Mouse (Mus musculus) forebrain, embryonic 12.5 days (tissue): ENCODE data around the gene Igf2bp2. TPM values are rescaled to one million over a fixed set of nuclear protein-coding genes. Genes with fewer than 3 reads are reported as not detected.

Experiments used
- ATAC-seq: fragments of 200-750 bp; cut with Nextera tagmentation; 2 replicates; pipeline ENCODE4 v1.8.0; 2017; ENCODE audit warnings: moderate TSS enrichment; ENCODE audit not compliant: low FRiP score
- H3K27ac ChIP-seq: fragments of 300-500 bp; sonication (generic); 2 replicates; pipeline ENCODE4 v1.5.1; 2016; ENCODE audit warnings: mild to moderate bottlenecking
- H3K27me3 ChIP-seq: fragments of 300-500 bp; sonication (generic); 2 replicates; pipeline ENCODE4 v1.6.1; 2016; ENCODE audit warnings: mild to moderate bottlenecking
- H3K36me3 ChIP-seq: fragments of 300-500 bp; sonication (generic); replicated peaks from 2 replicates; pipeline ENCODE4 v1.6.1; 2016; ENCODE audit warnings: mild to moderate bottlenecking
- H3K4me1 ChIP-seq: fragments of 300-500 bp; sonication (generic); 2 replicates; pipeline ENCODE4 v1.6.1; 2016
- H3K4me2 ChIP-seq: fragments of 300-500 bp; sonication (generic); 2 replicates; pipeline ENCODE4 v1.6.1; 2016; ENCODE audit warnings: mild to moderate bottlenecking, moderate library complexity
- H3K4me3 ChIP-seq: fragments of 300-500 bp; sonication (generic); replicated peaks from 2 replicates; pipeline ENCODE4 v1.5.1; 2016; ENCODE audit warnings: mild to moderate bottlenecking
- H3K9ac ChIP-seq: fragments of 300-500 bp; sonication (generic); 2 replicates; pipeline ENCODE4 v1.6.1; 2016; ENCODE audit warnings: mild to moderate bottlenecking
- H3K9me3 ChIP-seq: fragments of 300-500 bp; sonication (generic); 2 replicates; pipeline ENCODE4 v1.6.1; 2016
- WGBS: fragments of 180-500 bp; shearing (Covaris S2); methylation state at CpG from one replicate; pipeline ENCODE4 v1.1.7; 2016; 5-methylcytosine and 5-hydroxymethylcytosine counted together
- polyA plus RNA-seq: library from polyadenylated mRNA; unstranded; fragments of >200 nt; fragmentation: Nextera tagmentation; extraction: Ambion mirVana; gene quantifications from 2 replicates; pipeline ENCODE4 v1.2.1, GENCODE M21; 2016

Igf2bp2 gene
- polyA plus RNA-seq, 1 experiment from 2014 or later = 102 TPM

- Histone ChIP-seq H3K36me3 (peaks cover 56% of the 10 kb centered on the region), H3K4me2 (no peak overlapping the region), H3K27me3 (no peaks in the 10 kb centered on the region), H3K4me3 (no peak overlapping the region), H3K9ac (no peak overlapping the region), H3K27ac (no peak overlapping the region), H3K4me1 (no peaks in the 10 kb centered on the region), H3K9me3 (no peaks in the 10 kb centered on the region)
- no peak for ATAC-seq
- WGBS = 90% methylated on average over 4 of the region's 4 CpGs
These were observed 77.7 kb downstream of the Igf2bp2 start for GRCm38 (mm10) chr16:22085411-22085810.

- Histone ChIP-seq H3K4me1 (peaks cover 15% of the 10 kb centered on the region), H3K4me3 (no peak overlapping the region), H3K36me3 (peaks cover 70% of the 10 kb centered on the region), H3K9me3 (no peaks in the 10 kb centered on the region), H3K27me3 (no peaks in the 10 kb centered on the region), H3K27ac (no peak overlapping the region), H3K4me2 (no peak overlapping the region), H3K9ac (no peak overlapping the region)
- 88% methylated on average over 12 of the region's 12 CpGs for WGBS
- no peak for ATAC-seq
These were observed 82.9 kb downstream of the Igf2bp2 start for GRCm38 (mm10) chr16:22080125-22080710.

GRCm38 (mm10) chr16:22076620-22076941 lies 86.5 kb downstream of the Igf2bp2 start:
- no peak overlapping the region for H3K4me3 ChIP-seq

GRCm38 (mm10) chr16:22075829-22076619 lies 87.1 kb downstream of the Igf2bp2 start:
- Histone ChIP-seq H3K4me3 (no peak overlapping the region), H3K9ac (no peak overlapping the region)
- WGBS = 13% methylated on average over 5 of the region's 5 CpGs

More at GRCm38 (mm10) chr16:22076620-22076941, 86.5 kb downstream of the Igf2bp2 start:
- Histone ChIP-seq H3K9me3 (no peaks in the 10 kb centered on the region), H3K36me3 (peaks cover 80% of the 10 kb centered on the region), H3K27me3 (no peaks in the 10 kb centered on the region), H3K9ac (no peak overlapping the region), H3K27ac (0 out of 2 replicates have a peak overlapping the region, but pooled peaks have one; percentile 36), H3K4me2 (no peak overlapping the region), H3K4me1 (peaks cover 15% of the 10 kb centered on the region)
- WGBS = 39% methylated on average over 4 of the region's 4 CpGs
- no peak for ATAC-seq

GRCm38 (mm10) chr16:22075067-22075466 lies 88.0 kb downstream of the Igf2bp2 start:
- H3K9me3 ChIP-seq = no peaks in the 10 kb centered on the region
- H3K4me2 ChIP-seq = no peak overlapping the region
- H3K27ac ChIP-seq = no peak overlapping the region
- no peaks in the 10 kb centered on the region for H3K27me3 ChIP-seq
- ATAC-seq = no peak
- H3K36me3 ChIP-seq = peaks cover 78% of the 10 kb centered on the region
- H3K4me3 ChIP-seq = no peak overlapping the region
- peaks cover 15% of the 10 kb centered on the region for H3K4me1 ChIP-seq
- H3K9ac ChIP-seq = no peak overlapping the region
- 85% methylated on average over 6 of the region's 6 CpGs for WGBS

More at GRCm38 (mm10) chr16:22075829-22076619, 87.1 kb downstream of the Igf2bp2 start:
- H3K36me3 ChIP-seq = peaks cover 80% of the 10 kb centered on the region
- H3K4me1 ChIP-seq = peaks cover 15% of the 10 kb centered on the region
- H3K27me3 ChIP-seq = no peaks in the 10 kb centered on the region
- no peak for ATAC-seq
- no peak overlapping the region for H3K4me2 ChIP-seq
- H3K9me3 ChIP-seq = no peaks in the 10 kb centered on the region
- H3K27ac ChIP-seq = peak overlapping the region; percentile 36; the same call in 1 of the 2 replicates

- no peaks in the 10 kb centered on the region for H3K27me3 ChIP-seq
- H3K9me3 ChIP-seq = no peaks in the 10 kb centered on the region
- no peak overlapping the region for H3K9ac ChIP-seq
- H3K4me1 ChIP-seq = peaks cover 11% of the 10 kb centered on the region
- no peak overlapping the region for H3K4me2 ChIP-seq
- H3K36me3 ChIP-seq = peaks cover 85% of the 10 kb centered on the region
- no peak for ATAC-seq
- 76% methylated on average over 7 of the region's 7 CpGs for WGBS
- H3K4me3 ChIP-seq = no peak overlapping the region
- H3K27ac ChIP-seq = no peak overlapping the region
These were observed 91.7 kb downstream of the Igf2bp2 start for GRCm38 (mm10) chr16:22071361-22071760.

- peaks cover 93% of the 10 kb centered on the region for H3K36me3 ChIP-seq
- 93% methylated on average over 8 of the region's 8 CpGs for WGBS
- no peak for ATAC-seq
These were observed 95.7 kb downstream of the Igf2bp2 start for GRCm38 (mm10) chr16:22067406-22067805.

GRCm38 (mm10) chr16:22065536-22065935 lies 97.6 kb downstream of the Igf2bp2 start:
- no peak overlapping the region for H3K9ac ChIP-seq
- H3K4me3 ChIP-seq = no peak overlapping the region
- ATAC-seq = no peak
- H3K4me1 ChIP-seq = no peaks in the 10 kb centered on the region
- H3K36me3 ChIP-seq = peaks cover 99% of the 10 kb centered on the region
- no peaks in the 10 kb centered on the region for H3K27me3 ChIP-seq
- no peaks in the 10 kb centered on the region for H3K9me3 ChIP-seq
- H3K27ac ChIP-seq = no peak overlapping the region
- H3K4me2 ChIP-seq = no peak overlapping the region

More at GRCm38 (mm10) chr16:22067406-22067805, 95.7 kb downstream of the Igf2bp2 start:
- Histone ChIP-seq H3K27me3 (no peaks in the 10 kb centered on the region), H3K9ac (no peak overlapping the region), H3K4me3 (no peak overlapping the region), H3K4me2 (no peak overlapping the region), H3K9me3 (no peaks in the 10 kb centered on the region), H3K27ac (no peak overlapping the region), H3K4me1 (no peaks in the 10 kb centered on the region)

GRCm38 (mm10) chr16:22062284-22062683 lies 100.8 kb downstream of the Igf2bp2 start:
- Histone ChIP-seq H3K27ac (no peak overlapping the region), H3K27me3 (no peaks in the 10 kb centered on the region), H3K9ac (no peak overlapping the region), H3K9me3 (no peaks in the 10 kb centered on the region), H3K4me2 (no peak overlapping the region), H3K4me3 (no peak overlapping the region), H3K36me3 (peaks cover 83% of the 10 kb centered on the region), H3K4me1 (no peaks in the 10 kb centered on the region)
- no peak for ATAC-seq
- 80% methylated on average over 4 of the region's 4 CpGs for WGBS

- no peaks in the 10 kb centered on the region for H3K9me3 ChIP-seq
- no peak for ATAC-seq
- no peaks in the 10 kb centered on the region for H3K27me3 ChIP-seq
- H3K27ac ChIP-seq = no peak overlapping the region
- 85% methylated on average over 14 of the region's 14 CpGs for WGBS
- H3K4me3 ChIP-seq = no peak overlapping the region
- H3K36me3 ChIP-seq = peaks cover 79% of the 10 kb centered on the region
- no peak overlapping the region for H3K4me2 ChIP-seq
- H3K9ac ChIP-seq = no peak overlapping the region
- no peaks in the 10 kb centered on the region for H3K4me1 ChIP-seq
These were observed 101.4 kb downstream of the Igf2bp2 start for GRCm38 (mm10) chr16:22061555-22062160.

GRCm38 (mm10) chr16:22060416-22060815 lies 102.7 kb downstream of the Igf2bp2 start:
- peaks cover 66% of the 10 kb centered on the region for H3K36me3 ChIP-seq
- 92% methylated on average over 10 of the region's 10 CpGs for WGBS

GRCm38 (mm10) chr16:22058871-22059270 lies 104.2 kb downstream of the Igf2bp2 start:
- no peaks in the 10 kb centered on the region for H3K4me1 ChIP-seq
- H3K9me3 ChIP-seq = no peaks in the 10 kb centered on the region
- H3K36me3 ChIP-seq = peaks cover 51% of the 10 kb centered on the region
- WGBS = 96% methylated on average over 7 of the region's 7 CpGs
- no peak overlapping the region for H3K27ac ChIP-seq
- no peaks in the 10 kb centered on the region for H3K27me3 ChIP-seq
- H3K9ac ChIP-seq = no peak overlapping the region
- no peak overlapping the region for H3K4me3 ChIP-seq
- no peak overlapping the region for H3K4me2 ChIP-seq
- no peak for ATAC-seq

More at GRCm38 (mm10) chr16:22060416-22060815, 102.7 kb downstream of the Igf2bp2 start:
- Histone ChIP-seq H3K4me2 (no peak overlapping the region), H3K27ac (no peak overlapping the region), H3K4me1 (no peaks in the 10 kb centered on the region), H3K27me3 (no peaks in the 10 kb centered on the region), H3K9ac (no peak overlapping the region), H3K9me3 (no peaks in the 10 kb centered on the region), H3K4me3 (no peak overlapping the region)
- no peak for ATAC-seq
